Mouse (Mus musculus): ENCODE results near the gene Cfl2.
A peak's percentile ranks its signal among the peaks of the same experiment; 100 is the strongest.

DNA sequence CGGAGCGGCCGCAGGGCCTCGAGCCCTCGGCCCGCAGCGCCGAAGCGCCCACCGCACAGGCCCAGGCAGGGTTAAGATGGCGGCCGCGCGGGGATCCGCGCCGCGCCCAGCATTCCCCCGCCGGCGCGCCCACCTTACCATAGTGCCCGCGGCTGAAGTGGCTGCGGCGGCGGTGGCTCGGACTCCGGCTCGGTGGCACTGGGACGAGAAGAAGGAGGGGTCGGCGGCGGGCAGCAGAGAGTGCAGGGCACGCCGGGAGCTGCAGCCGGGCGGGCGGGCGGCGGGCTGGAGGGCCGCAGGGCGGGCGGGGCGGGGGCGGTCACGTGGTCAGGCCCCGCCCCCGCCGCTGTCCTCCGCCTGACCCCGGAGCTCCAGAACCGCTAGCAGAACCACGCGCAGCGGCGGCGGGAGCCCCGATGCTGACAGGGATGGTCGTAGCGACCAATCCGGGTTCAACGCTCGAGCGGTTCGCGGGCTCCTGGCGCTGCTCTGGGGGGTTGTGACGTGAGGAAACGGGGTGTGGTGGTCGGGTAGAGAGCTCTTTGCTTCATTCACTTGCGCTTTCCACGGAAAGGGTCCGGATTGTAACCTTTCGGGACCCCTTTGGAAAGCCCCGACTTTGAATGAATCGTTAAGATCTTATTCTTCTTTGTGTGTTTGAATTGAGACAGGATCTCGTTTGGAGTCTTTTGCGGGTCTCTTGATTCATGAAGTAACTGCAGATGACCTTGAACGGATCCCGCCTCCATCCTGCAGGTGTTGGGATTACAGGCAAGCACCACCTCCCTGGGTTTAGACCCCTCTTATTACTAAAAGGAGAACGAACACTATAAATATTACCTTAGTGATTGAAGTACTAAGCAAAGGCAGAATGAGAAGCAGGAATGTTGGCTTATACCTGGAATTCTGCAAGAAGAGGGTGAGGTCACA is at the start of gene Cfl2:
- TF ChIP-seq CTCF (IDR thresholded peaks at IDR 0.05) (peak; percentile 56), POLR2A (IDR thresholded peaks at IDR 0.05; ENCODE audit: insufficient read depth, low read depth, low read length) (peak; percentile 66; the same call in 1 of the 2 replicates)

Measured in heart, adult 2 months (tissue).